Mouse (Mus musculus) spleen, adult 12 weeks (tissue): ENCODE measurements around the gene Myh3.
A peak's percentile ranks its signal among the peaks of the same experiment; 100 is the strongest.

Experiments
- DNase-seq: peaks from one replicate; pipeline ENCODE4 v3.0.0; 2022; ENCODE audit warnings: low spot score

The Myh3 gene

GRCm38 (mm10) chr11:67105689-67106088 lies 27.6 kb downstream of the Myh3 start:
- no peak for DNase-seq

GRCm38 (mm10) chr11:67106973-67107372 lies 28.9 kb downstream of the Myh3 start:
- DNase-seq = no peak

- DNase-seq = no peak
These were observed 32.3 kb downstream of the Myh3 start for GRCm38 (mm10) chr11:67110168-67110948.

- peak; percentile 16 for DNase-seq
These were observed 34.1 kb downstream of the Myh3 start for GRCm38 (mm10) chr11:67112019-67112850.

- peak; percentile 36 for DNase-seq
These were observed 34.7 kb downstream of the Myh3 start for GRCm38 (mm10) chr11:67112851-67113202.

- DNase-seq = no peak
These were observed 35.3 kb downstream of the Myh3 start for GRCm38 (mm10) chr11:67113381-67113780.

- no peak for DNase-seq
These were observed 36.2 kb downstream of the Myh3 start for GRCm38 (mm10) chr11:67114261-67114660.

GRCm38 (mm10) chr11:67114901-67115300 lies 36.8 kb downstream of the Myh3 start:
- no peak for DNase-seq

- DNase-seq = no peak
These were observed 38.6 kb downstream of the Myh3 start for GRCm38 (mm10) chr11:67116725-67117124.

- DNase-seq = no peak
These were observed 41.5 kb downstream of the Myh3 start for GRCm38 (mm10) chr11:67119539-67120070.

GRCm38 (mm10) chr11:67120697-67121294 lies 42.7 kb downstream of the Myh3 start:
- DNase-seq = no peak

- DNase-seq = no peak
These were observed 46.8 kb downstream of the Myh3 start for GRCm38 (mm10) chr11:67124943-67125342.

GRCm38 (mm10) chr11:67125361-67125760 lies 47.3 kb downstream of the Myh3 start:
- no peak for DNase-seq

GRCm38 (mm10) chr11:67133526-67133925 lies 55.4 kb downstream of the Myh3 start:
- no peak for DNase-seq

GRCm38 (mm10) chr11:67134654-67135053 lies 56.6 kb downstream of the Myh3 start:
- no peak for DNase-seq

- DNase-seq = no peak
These were observed 57.4 kb downstream of the Myh3 start for GRCm38 (mm10) chr11:67135532-67135931.

- no peak for DNase-seq
These were observed 61.5 kb downstream of the Myh3 start for GRCm38 (mm10) chr11:67139556-67139955.

- DNase-seq = no peak
These were observed 62.1 kb downstream of the Myh3 start for GRCm38 (mm10) chr11:67140175-67140574.

- DNase-seq = no peak
These were observed 62.9 kb downstream of the Myh3 start for GRCm38 (mm10) chr11:67141031-67141430.

GRCm38 (mm10) chr11:67142047-67142446 lies 63.9 kb downstream of the Myh3 start:
- DNase-seq = no peak

- DNase-seq = no peak
These were observed 65.0 kb downstream of the Myh3 start for GRCm38 (mm10) chr11:67143065-67143464.

GRCm38 (mm10) chr11:67143863-67144498 lies 65.9 kb downstream of the Myh3 start:
- no peak for DNase-seq
